Comparison of ENCODE assay signal across 8 mouse cellular contexts in the genomic region with DNA sequence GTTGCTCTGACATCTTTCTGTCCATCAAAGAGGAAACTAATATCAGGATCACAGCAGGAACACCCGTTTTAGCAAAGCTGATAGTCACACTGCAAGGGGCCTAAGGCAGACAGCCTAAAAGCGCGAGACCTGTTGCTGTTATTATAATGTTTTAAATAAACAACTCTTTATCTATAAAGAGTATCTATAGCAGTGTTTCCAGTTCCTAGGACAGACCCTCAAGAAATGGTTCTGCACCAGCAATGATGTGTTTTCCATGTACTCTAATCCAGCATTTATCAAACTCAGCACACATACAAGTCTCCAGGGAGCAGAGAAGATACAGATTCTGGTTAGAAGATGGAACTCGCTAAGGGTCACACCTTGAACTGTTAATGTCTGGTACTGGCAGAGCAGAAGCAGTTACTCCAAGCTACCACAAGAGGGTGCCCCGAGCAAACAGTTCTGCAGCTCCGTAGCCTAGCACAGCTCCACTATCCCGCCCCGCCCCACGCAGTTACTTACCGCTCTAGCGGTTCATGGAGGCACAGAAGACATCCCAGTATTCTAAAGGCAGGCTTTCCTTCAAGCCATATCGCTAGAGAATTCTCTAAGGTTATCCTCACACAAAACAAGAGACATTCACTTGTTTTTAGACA.
DNase-seq lines count a peak whose midpoint lies in the region; ATAC-seq lines count a peak whose summit lies in the region.

No protein-coding gene starts in this region.

- H3K36me3 ChIP-seq in hindbrain, embryonic 14.5 days (replicated peaks; ENCODE audit: control insufficient read depth, insufficient read depth) = no peaks in the 10 kb centered on the region

- peak; percentile 94 for ATAC-seq in hindbrain, embryonic 14.5 days (ENCODE audit: low FRiP score)

- no peaks in the 10 kb centered on the region for H3K4me1 ChIP-seq in hindbrain, embryonic 14.5 days (replicated peaks; ENCODE audit: control insufficient read depth, insufficient read depth, low read length)

- no peaks in the 10 kb centered on the region for H3K9me3 ChIP-seq in hindbrain, embryonic 14.5 days (ENCODE audit: control insufficient read depth, low read length)

- H3K27ac ChIP-seq in hindbrain, embryonic 14.5 days = no peak overlapping the region

- no peak overlapping the region for H3K4me3 ChIP-seq in hindbrain, embryonic 14.5 days (replicated peaks; ENCODE audit: low read length)

- no peak overlapping the region for H3K9ac ChIP-seq in hindbrain, embryonic 14.5 days

- no peaks in the 10 kb centered on the region for H3K27me3 ChIP-seq in hindbrain, embryonic 14.5 days (ENCODE audit: control insufficient read depth, insufficient read depth, low read length)

- DNase-seq in NIH3T3 (ENCODE audit: low read depth) = peak; percentile 95
- DNase-seq in cerebellum, postnatal 10 days = peak; percentile 94
- DNase-seq in frontal cortex, postnatal 10 days (ENCODE audit: low spot score in 2 of 2) = peak; percentile 40 to 80
- DNase-seq in hindbrain, embryonic 14.5 days (ENCODE audit: low spot score) = peak; percentile 90
- DNase-seq in layer of hippocampus, postnatal 14 days (ENCODE audit: low spot score in 2 of 2) = peak; percentile 69 to 82
- DNase-seq in lung, postnatal 36 days = peak; percentile 84
- DNase-seq in right cerebral cortex, adult 18-20 months = peak; percentile 87
- peak; percentile 50 for DNase-seq in urinary bladder, adult 2 months (ENCODE audit: low spot score)

- WGBS in hindbrain, embryonic 14.5 days = 23% methylated on average over 12 of the region's 12 CpGs

- H3K4me2 ChIP-seq in hindbrain, embryonic 14.5 days (replicated peaks) = no peak overlapping the region
